Mouse (Mus musculus): ENCODE results near the gene Glo1.

DNA sequence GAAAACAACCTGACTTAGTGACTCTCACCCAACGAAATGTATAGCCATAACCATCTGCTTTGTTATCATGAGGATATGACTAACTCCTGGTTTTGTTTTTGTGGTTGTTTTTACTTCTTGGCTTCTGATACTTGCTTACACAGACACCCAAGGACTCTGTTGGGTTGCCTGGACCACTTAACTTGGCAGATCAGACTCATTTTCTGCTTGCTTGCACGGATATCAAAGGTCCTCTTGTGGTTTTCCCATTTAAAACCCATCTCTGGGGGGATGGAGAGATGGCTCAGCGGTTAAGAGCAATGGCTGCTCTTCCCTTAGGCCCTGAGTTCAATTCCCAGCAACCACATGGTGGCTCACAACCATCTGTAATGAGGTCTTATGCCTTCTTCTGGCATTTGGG is 3.5 kb downstream of the Glo1 start:
- TF ChIP-seq EP300 (optimal IDR thresholded peaks at IDR 0.05), result no peak
- no peak for TF ChIP-seq CTCF (IDR thresholded peaks at IDR 0.05; ENCODE audit: low read depth)
